Mouse (Mus musculus) forebrain, embryonic 16.5 days (tissue): ENCODE measurements at regions not wholly inside any gene's neighbourhood (a gene's known extent, or its start where the extent isn't known, plus 50 kb on each side); places are given as distances from the start of the nearest gene placed in this dataset.

ENCODE experiments used
- ATAC-seq: fragments of 200-750 bp; cut with Nextera tagmentation; 2 replicates; pipeline ENCODE4 v1.8.0; 2017; ENCODE audit warnings: mild to moderate bottlenecking, moderate library complexity
- H3K27ac ChIP-seq: fragments of 300-500 bp; sonication (generic); 2 replicates; pipeline ENCODE4 v1.5.1; 2014; ENCODE audit warnings: low read length, control low read depth
- H3K27me3 ChIP-seq: fragments of 300-500 bp; sonication (generic); replicated peaks from 2 replicates; pipeline ENCODE4 v1.6.1; 2014; ENCODE audit warnings: low read length; ENCODE audit not compliant: control insufficient read depth, insufficient read depth
- H3K36me3 ChIP-seq: fragments of 300-500 bp; sonication (generic); 2 replicates; pipeline ENCODE4 v1.6.1; 2014; ENCODE audit not compliant: control insufficient read depth, insufficient read depth
- H3K4me1 ChIP-seq: fragments of 300-500 bp; sonication (generic); replicated peaks from 2 replicates; pipeline ENCODE4 v1.6.1; 2014; ENCODE audit warnings: low read length; ENCODE audit not compliant: control insufficient read depth, insufficient read depth
- H3K4me2 ChIP-seq: fragments of 300-500 bp; sonication (generic); 2 replicates; pipeline ENCODE4 v1.6.1; 2014; ENCODE audit warnings: mild to moderate bottlenecking, low read length, control low read depth
- H3K4me3 ChIP-seq: fragments of 300-500 bp; sonication (generic); replicated peaks from 2 replicates; pipeline ENCODE4 v1.5.1; 2014; ENCODE audit warnings: mild to moderate bottlenecking, low read length, control low read depth
- H3K9ac ChIP-seq: fragments of 300-500 bp; sonication (generic); replicated peaks from 2 replicates; pipeline ENCODE4 v1.6.1; 2014; ENCODE audit warnings: low read depth, low read length, control low read depth
- H3K9me3 ChIP-seq: fragments of 300-500 bp; sonication (generic); 2 replicates; pipeline ENCODE4 v1.6.1; 2016; ENCODE audit warnings: low read length; ENCODE audit not compliant: control insufficient read depth
- WGBS: fragments of 180-500 bp; shearing (Covaris S2); extraction: QIAGEN DNeasy Blood & Tissue Kit; methylation state at CpG from one replicate; pipeline ENCODE4 v1.1.7; 2014; 5-methylcytosine and 5-hydroxymethylcytosine counted together

- Histone ChIP-seq H3K36me3 (no peaks in the 10 kb centered on the region), H3K4me2 (no peak overlapping the region), H3K9ac (no peak overlapping the region), H3K4me1 (no peaks in the 10 kb centered on the region), H3K27ac (no peak overlapping the region), H3K9me3 (no peaks in the 10 kb centered on the region), H3K27me3 (no peaks in the 10 kb centered on the region), H3K4me3 (no peak overlapping the region)
- no peak; the same call in 1 of the 2 replicates for ATAC-seq
These were observed 97.8 kb upstream of the Smc2 start for GRCm38 (mm10) chr4:52341245-52341644.

- WGBS = 67% methylated on average over 6 of the region's 6 CpGs
- H3K9me3 ChIP-seq = no peaks in the 10 kb centered on the region
- H3K4me2 ChIP-seq = no peak overlapping the region
- no peak overlapping the region for H3K9ac ChIP-seq
- ATAC-seq = no peak
- no peaks in the 10 kb centered on the region for H3K4me1 ChIP-seq
- no peaks in the 10 kb centered on the region for H3K36me3 ChIP-seq
- H3K27ac ChIP-seq = no peak overlapping the region
- H3K4me3 ChIP-seq = no peak overlapping the region
- no peaks in the 10 kb centered on the region for H3K27me3 ChIP-seq
These were observed 77.3 kb upstream of the Smc2 start for GRCm38 (mm10) chr4:52361751-52362150.

GRCm38 (mm10) chr4:52365866-52366265 is 73.2 kb upstream of the Smc2 start:
- Histone ChIP-seq H3K4me2 (no peak overlapping the region), H3K27ac (no peak overlapping the region), H3K9ac (no peak overlapping the region), H3K36me3 (no peaks in the 10 kb centered on the region), H3K4me3 (no peak overlapping the region), H3K4me1 (no peaks in the 10 kb centered on the region), H3K9me3 (no peaks in the 10 kb centered on the region), H3K27me3 (no peaks in the 10 kb centered on the region)
- no peak for ATAC-seq
- 57% methylated on average over 4 of the region's 4 CpGs for WGBS

GRCm38 (mm10) chr4:52368527-52368926 is 70.5 kb upstream of the Smc2 start:
- no peaks in the 10 kb centered on the region for H3K4me1 ChIP-seq
- no peak overlapping the region for H3K4me3 ChIP-seq
- ATAC-seq = no peak
- H3K9ac ChIP-seq = no peak overlapping the region
- no peak overlapping the region for H3K4me2 ChIP-seq
- 92% methylated on average over 3 of the region's 3 CpGs for WGBS
- H3K27ac ChIP-seq = no peak overlapping the region
- H3K9me3 ChIP-seq = no peaks in the 10 kb centered on the region
- no peaks in the 10 kb centered on the region for H3K36me3 ChIP-seq
- H3K27me3 ChIP-seq = no peaks in the 10 kb centered on the region
